Comparison of ENCODE assay signal across 10 mouse cellular contexts in the genomic region with DNA sequence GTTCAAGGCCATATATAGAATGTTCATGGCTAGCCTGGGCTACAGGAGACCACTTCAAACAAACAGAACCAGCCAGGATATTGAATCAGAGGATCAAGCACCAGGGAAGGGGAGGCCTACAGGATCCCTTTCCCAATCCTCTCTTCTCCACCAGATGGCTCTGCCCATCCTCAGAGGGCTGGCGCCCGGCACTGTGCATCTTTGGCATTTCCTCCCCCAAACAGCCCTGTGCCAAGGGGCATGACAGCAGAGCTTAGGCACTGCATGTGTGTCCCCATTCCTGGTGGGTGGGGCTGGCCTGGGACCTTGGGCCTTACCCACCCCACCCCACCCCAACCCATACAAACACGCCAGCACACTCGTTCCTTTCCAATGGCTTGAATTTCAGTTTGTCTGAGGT. TPM values are rescaled to one million over a fixed set of nuclear protein-coding genes. Genes with fewer than 3 reads are reported as not detected.
DNase-seq lines count a peak whose midpoint lies in the region; ATAC-seq lines count a peak whose summit lies in the region.
"Had no signal": no experiment of that assay in that cellular context is flagged by ENCODE, and none has a peak within 500 bp of the region (broad histone marks: within the 10 kb centered on the region; RNA-seq: fewer than 3 reads in every experiment).

No protein-coding gene starts in this region.

- no peak overlapping the region for H3K9ac ChIP-seq in forebrain, embryonic 15.5 days (replicated peaks)
- H3K9ac ChIP-seq: liver, embryonic 15.5 days had no signal

- intact Hi-C loops in left cerebral cortex, postnatal 4 days (cut with DNase I): no loop called here
- intact Hi-C loops in left cerebral cortex, postnatal 36 days (cut with DNase I): no loop called here

- no peak overlapping the region for H3K4me3 ChIP-seq in forebrain, embryonic 15.5 days
- H3K4me3 ChIP-seq: liver, embryonic 15.5 days had no signal

- peak overlapping the region; percentile 41; the same call in 1 of the 2 replicates for H3K27ac ChIP-seq in forebrain, embryonic 15.5 days (replicated peaks)
- H3K27ac ChIP-seq: liver, embryonic 15.5 days had no signal

- no peaks in the 10 kb centered on the region for H3K36me3 ChIP-seq in forebrain, embryonic 15.5 days
- H3K36me3 ChIP-seq: liver, embryonic 15.5 days had no signal

- peaks cover 19% of the 10 kb centered on the region; the same call in 1 of the 2 replicates for H3K4me1 ChIP-seq in forebrain, embryonic 15.5 days

- no peak overlapping the region for H3K4me2 ChIP-seq in forebrain, embryonic 15.5 days (replicated peaks)
- H3K4me2 ChIP-seq: liver, embryonic 15.5 days had no signal

- no peaks in the 10 kb centered on the region for H3K9me3 ChIP-seq in forebrain, embryonic 15.5 days
- H3K9me3 ChIP-seq: liver, embryonic 15.5 days had no signal

- WGBS in forebrain, embryonic 15.5 days: 43% methylated on average over 4 of the region's 4 CpGs

- ATAC-seq in cerebellum, adult (ENCODE audit: insufficient number of reproducible peaks, low FRiP score, low TSS enrichment): no peak
- peak; percentile 76 for ATAC-seq in forebrain, embryonic 15.5 days (replicated peaks)

- peak; percentile 23 to 53 for DNase-seq in cerebellum, postnatal 25 days
- DNase-seq in left cerebral cortex, postnatal 4 days: peak; percentile 58
- no peak for DNase-seq in left cerebral cortex, postnatal 36 days (ENCODE audit: low spot score in 2 of 2)
- peak; percentile 67 for DNase-seq in lung, postnatal 36 days
- DNase-seq in right cerebral cortex, postnatal 36 days (ENCODE audit: low spot score in 2 of 2): no peak
- DNase-seq in B cell, adult 2 months: no peak

- no peaks in the 10 kb centered on the region for H3K27me3 ChIP-seq in forebrain, embryonic 15.5 days
- H3K27me3 ChIP-seq: CH12.LX; liver, embryonic 15.5 days had no signal

RNA-seq across cellular contexts. Expression of a gene that starts 24.4 kb away (rescaled TPM):
- total RNA-seq in left cerebral cortex, postnatal 4 days (2021): 1 to 10 TPM; 2.0 to 2.3 TPM
- total RNA-seq in left cerebral cortex, postnatal 36 days (2021): 1 to 10 TPM; 1.7 to 3.6 TPM
- polyA plus RNA-seq in forebrain, embryonic 15.5 days (2015; fragmentation: Nextera tagmentation; extraction: Ambion mirVana): 2.0 and 2.4 TPM in 2 replicates
- total RNA-seq: CH12.LX had no signal

Comparison
In these comparisons a context has a peak if more than half of its experiments do, and no peak if none do; other contexts are left out.
1. DNase-seq: peak in cerebellum, postnatal 25 days (2 of 2), left cerebral cortex, postnatal 4 days (single experiment) and lung, postnatal 36 days (single experiment); none in left cerebral cortex, postnatal 36 days (0 of 2), right cerebral cortex, postnatal 36 days (0 of 2) and B cell, adult 2 months (0 of 2).